Mouse (Mus musculus) embryonic facial prominence, embryonic 14.5 days (tissue): ENCODE data around the gene Ccdc169. TPM values are rescaled to one million over a fixed set of nuclear protein-coding genes. Genes with fewer than 3 reads are reported as not detected.
"Not testable (repeated sequence)": the region's sequence is repeated elsewhere in the genome, so short reads cannot be mapped to it uniquely, and the experiment has no call there.

Source experiments
- ATAC-seq: fragments of 200-750 bp; cut with Nextera tagmentation; 2 replicates; pipeline ENCODE4 v1.8.0; 2017; ENCODE audit warnings: low read depth, moderate number of reproducible peaks, moderate TSS enrichment
- DNase-seq: peaks from one replicate; pipeline ENCODE4 v3.0.0-alpha.2; 2015; ENCODE audit warnings: low spot score
- H3K27ac ChIP-seq: fragments of 300-500 bp; sonication (generic); replicated peaks from 2 replicates; pipeline ENCODE4 v1.5.1; 2014; ENCODE audit warnings: low read depth, mild to moderate bottlenecking, low read length, moderate library complexity
- H3K27me3 ChIP-seq: fragments of 300-500 bp; sonication (generic); replicated peaks from 2 replicates; pipeline ENCODE4 v1.6.1; 2014; ENCODE audit warnings: low read length; ENCODE audit not compliant: control insufficient read depth, insufficient read depth
- H3K36me3 ChIP-seq: fragments of 300-500 bp; sonication (generic); 2 replicates; pipeline ENCODE4 v1.6.1; 2014; ENCODE audit warnings: low read length, mixed read lengths; ENCODE audit not compliant: control insufficient read depth, insufficient read depth
- H3K4me1 ChIP-seq: fragments of 300-500 bp; sonication (generic); 2 replicates; pipeline ENCODE4 v1.6.1; 2014; ENCODE audit warnings: antibody characterized with exemption, low read length; ENCODE audit not compliant: control insufficient read depth, insufficient read depth
- H3K4me2 ChIP-seq: fragments of 300-500 bp; sonication (generic); 2 replicates; pipeline ENCODE4 v1.6.1; 2014; ENCODE audit warnings: low read depth, mild to moderate bottlenecking, low read length, moderate library complexity, mixed read lengths
- H3K4me3 ChIP-seq: fragments of 300-500 bp; sonication (generic); 2 replicates; pipeline ENCODE4 v1.5.1; 2014; ENCODE audit warnings: low read depth, mild to moderate bottlenecking, low read length
- H3K9ac ChIP-seq: fragments of 300-500 bp; sonication (generic); 2 replicates; pipeline ENCODE4 v1.6.1; 2014; ENCODE audit warnings: low read depth, mild to moderate bottlenecking, low read length, moderate library complexity, mixed read lengths
- H3K9me3 ChIP-seq: fragments of 300-500 bp; sonication (generic); 2 replicates; pipeline ENCODE4 v1.6.1; 2016; ENCODE audit warnings: low read length; ENCODE audit not compliant: control insufficient read depth
- WGBS: fragments of 180-500 bp; shearing (Covaris S2); extraction: QIAGEN DNeasy Blood & Tissue Kit; methylation state at CpG from one replicate; pipeline ENCODE4 v1.1.7; 2014; 5-methylcytosine and 5-hydroxymethylcytosine counted together
- polyA plus RNA-seq: library from polyadenylated mRNA; unstranded; fragments of >200 nt; fragmentation: Nextera tagmentation; extraction: Ambion mirVana; gene quantifications from 2 replicates; pipeline ENCODE4 v1.2.1, GENCODE M21; 2014

Ccdc169 gene
- polyA plus RNA-seq, 1 experiment from 2014 or later = 0.22 TPM

DNA sequence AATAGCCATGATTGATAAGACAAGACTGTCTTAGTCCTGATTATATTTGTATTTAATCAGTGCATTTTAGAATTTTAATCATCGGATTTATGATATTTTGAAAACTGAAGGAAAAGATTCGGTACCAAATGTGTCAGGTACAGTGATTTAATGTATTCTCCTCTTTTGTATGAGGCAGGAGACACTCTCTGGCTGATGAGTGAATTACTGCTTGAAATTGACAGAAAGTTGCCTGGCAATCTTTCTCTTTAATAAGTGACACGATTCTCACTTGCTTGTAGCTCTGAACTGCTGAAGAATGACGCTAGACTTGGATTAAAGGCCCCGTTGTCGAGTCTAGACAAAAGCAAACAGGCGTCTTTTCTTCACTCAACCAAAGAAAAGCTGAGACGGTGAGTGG, 57.7 kb downstream of the Ccdc169 start:
- ATAC-seq (no peak), DNase-seq (no peak)
- Histone ChIP-seq H3K4me1 (no peaks in the 10 kb centered on the region), H3K9ac (no peak overlapping the region), H3K36me3 (no peaks in the 10 kb centered on the region), H3K4me2 (no peak overlapping the region), H3K27me3 (no peaks in the 10 kb centered on the region), H3K4me3 (no peak overlapping the region), H3K9me3 (no peaks in the 10 kb centered on the region), H3K27ac (no peak overlapping the region)
- 79% methylated on average over 8 of the region's 8 CpGs for WGBS

- no peaks in the 10 kb centered on the region for H3K36me3 ChIP-seq
- WGBS = 83% methylated on average over 5 of the region's 5 CpGs
- DNase-seq = no peak
- no peak overlapping the region for H3K9ac ChIP-seq
- no peak overlapping the region for H3K4me3 ChIP-seq
- H3K9me3 ChIP-seq = no peaks in the 10 kb centered on the region
- no peaks in the 10 kb centered on the region for H3K4me1 ChIP-seq
- no peak overlapping the region for H3K27ac ChIP-seq
- no peaks in the 10 kb centered on the region for H3K27me3 ChIP-seq
- no peak overlapping the region for H3K4me2 ChIP-seq
- no peak for ATAC-seq
Observed at GRCm38 (mm10) chr3:55195581-55196327, 58.6 kb downstream of the Ccdc169 start.

DNA sequence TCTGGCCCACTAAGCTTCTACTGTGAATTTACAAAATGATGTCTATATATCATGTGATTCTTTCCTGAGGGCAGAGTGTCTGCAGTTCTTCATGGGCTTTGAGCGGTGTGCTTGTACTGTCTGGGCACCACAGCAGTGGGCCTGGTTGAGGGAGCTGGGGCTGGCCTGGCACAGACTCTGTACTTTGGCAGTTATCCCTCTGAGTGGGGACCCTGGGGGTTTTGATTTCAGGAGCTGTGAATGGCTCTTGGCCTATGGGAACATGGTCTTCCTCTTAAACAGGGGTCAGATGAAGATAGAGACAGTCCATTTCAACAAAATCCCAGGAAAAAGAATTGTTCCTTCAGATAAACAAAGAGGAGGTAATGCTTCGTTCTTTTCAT, 59.2 kb downstream of the Ccdc169 start:
- no peak overlapping the region for H3K9ac ChIP-seq
- ATAC-seq = no peak
- H3K4me2 ChIP-seq = no peak overlapping the region
- no peaks in the 10 kb centered on the region for H3K36me3 ChIP-seq
- no peaks in the 10 kb centered on the region for H3K9me3 ChIP-seq
- 94% methylated on average over 2 of the region's 2 CpGs for WGBS
- DNase-seq = no peak
- H3K4me1 ChIP-seq = no peaks in the 10 kb centered on the region
- no peaks in the 10 kb centered on the region for H3K27me3 ChIP-seq
- no peak overlapping the region for H3K4me3 ChIP-seq
- H3K27ac ChIP-seq = no peak overlapping the region

DNA sequence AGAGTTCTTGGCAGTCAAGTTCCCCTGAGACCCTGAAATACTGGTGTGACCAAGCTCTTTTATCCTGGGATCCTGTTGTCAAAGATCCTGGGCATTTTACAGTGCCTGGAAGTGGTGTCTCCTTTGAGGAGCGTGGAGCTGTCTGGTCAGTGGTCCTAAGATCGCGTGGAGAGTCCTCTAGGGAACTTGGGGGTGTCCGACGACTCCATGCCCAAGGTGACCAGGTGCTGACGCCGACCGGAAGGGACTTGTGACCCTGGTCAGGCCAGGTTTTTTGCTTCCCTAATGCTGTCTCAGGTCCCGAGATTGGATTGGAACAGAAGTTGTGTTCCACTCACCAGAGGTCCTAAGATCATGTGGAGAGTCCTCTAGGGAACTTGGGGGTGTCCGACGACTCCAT, 66.5 kb downstream of the Ccdc169 start:
- not testable (repeated sequence) for DNase-seq, H3K27me3 ChIP-seq, H3K9me3 ChIP-seq, H3K36me3 ChIP-seq, H3K4me1 ChIP-seq, H3K9ac ChIP-seq, H3K4me3 ChIP-seq, H3K4me2 ChIP-seq, H3K27ac ChIP-seq, ATAC-seq
- WGBS = 92% methylated on average over 10 of the region's 11 CpGs

GRCm38 (mm10) chr3:55206413-55206812, 69.3 kb downstream of the Ccdc169 start:
- no peak for ATAC-seq
- Histone ChIP-seq H3K4me3 (no peak overlapping the region), H3K4me1 (no peaks in the 10 kb centered on the region), H3K4me2 (no peak overlapping the region), H3K27me3 (no peaks in the 10 kb centered on the region), H3K9me3 (no peaks in the 10 kb centered on the region), H3K27ac (no peak overlapping the region), H3K36me3 (no peaks in the 10 kb centered on the region), H3K9ac (no peak overlapping the region)
- 98% methylated on average over 2 of the region's 2 CpGs for WGBS
- DNase-seq = no peak

GRCm38 (mm10) chr3:55207665-55208064, 70.5 kb downstream of the Ccdc169 start:
- 48% methylated on average over 6 of the region's 6 CpGs for WGBS
- ATAC-seq (peak; percentile 73), DNase-seq (peak; percentile 35)
- Histone ChIP-seq H3K9me3 (no peaks in the 10 kb centered on the region), H3K4me1 (0 out of 2 replicates have a peak, but pooled peaks cover 5% of the 10 kb centered on the region), H3K4me3 (no peak overlapping the region), H3K27ac (no peak overlapping the region), H3K4me2 (no peak overlapping the region), H3K36me3 (no peaks in the 10 kb centered on the region), H3K9ac (no peak overlapping the region), H3K27me3 (no peaks in the 10 kb centered on the region)

DNA sequence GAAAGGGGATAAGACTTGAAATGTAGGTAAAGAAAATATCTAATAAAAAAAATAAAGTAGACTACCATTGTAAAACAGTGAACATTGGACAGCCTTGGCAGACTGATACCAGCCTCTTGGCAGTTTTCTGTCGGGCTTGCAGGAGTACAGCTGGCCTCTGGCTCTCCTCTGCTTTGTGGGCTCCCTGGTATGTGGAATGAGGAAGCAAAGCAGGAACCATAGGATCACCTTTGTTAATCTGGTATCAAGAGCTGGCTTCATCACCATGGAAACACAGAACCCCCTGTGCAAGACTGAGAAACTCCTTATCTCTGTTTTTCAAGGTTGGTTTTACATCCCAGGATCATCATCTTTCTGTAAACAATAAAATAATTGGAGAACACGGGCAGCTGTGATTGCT, 75.1 kb downstream of the Ccdc169 start:
- peak; percentile 64 for DNase-seq
- Histone ChIP-seq H3K27ac (no peak overlapping the region), H3K9me3 (no peaks in the 10 kb centered on the region), H3K36me3 (no peaks in the 10 kb centered on the region), H3K4me3 (no peak overlapping the region), H3K4me2 (no peak overlapping the region), H3K4me1 (peaks cover 19% of the 10 kb centered on the region; the same call in 1 of the 2 replicates), H3K27me3 (no peaks in the 10 kb centered on the region), H3K9ac (no peak overlapping the region)
- ATAC-seq = peak; percentile 79; the same call in 1 of the 2 replicates
- 28% methylated on average over 2 of the region's 2 CpGs for WGBS

- Histone ChIP-seq H3K36me3 (no peaks in the 10 kb centered on the region), H3K9me3 (no peaks in the 10 kb centered on the region), H3K27ac (peak overlapping the region; percentile 50; the same call in 1 of the 2 replicates), H3K27me3 (no peaks in the 10 kb centered on the region), H3K4me2 (no peak overlapping the region; the same call in 1 of the 2 replicates), H3K4me1 (peaks cover 19% of the 10 kb centered on the region; the same call in 1 of the 2 replicates), H3K9ac (no peak overlapping the region), H3K4me3 (no peak overlapping the region)
- ATAC-seq (0 out of 2 replicates have a peak, but pooled peaks have one; percentile 57), DNase-seq (peak; percentile 80)
- 37% methylated on average over 4 of the region's 4 CpGs for WGBS
Observed at GRCm38 (mm10) chr3:55213785-55214184, 76.6 kb downstream of the Ccdc169 start.

GRCm38 (mm10) chr3:55214413-55214812, 77.3 kb downstream of the Ccdc169 start:
- WGBS = 67% methylated on average over 6 of the region's 6 CpGs
- H3K9ac ChIP-seq = no peak overlapping the region
- H3K36me3 ChIP-seq = no peaks in the 10 kb centered on the region
- H3K4me1 ChIP-seq = peaks cover 19% of the 10 kb centered on the region; the same call in 1 of the 2 replicates
- no peaks in the 10 kb centered on the region for H3K9me3 ChIP-seq
- DNase-seq = peak; percentile 81
- H3K4me3 ChIP-seq = no peak overlapping the region
- H3K27ac ChIP-seq = peak overlapping the region; percentile 50; the same call in 1 of the 2 replicates
- H3K4me2 ChIP-seq = no peak overlapping the region
- ATAC-seq = 0 out of 2 replicates have a peak, but pooled peaks have one; percentile 15
- no peaks in the 10 kb centered on the region for H3K27me3 ChIP-seq
